Mouse (Mus musculus) limb, embryonic 11.5 days (tissue): ENCODE measurements around the gene Prkce. TPM values are rescaled to one million over a fixed set of nuclear protein-coding genes. Genes with fewer than 3 reads are reported as not detected.

Experiments
- ATAC-seq: fragments of 200-750 bp; cut with Nextera tagmentation; 2 replicates; pipeline ENCODE4 v1.8.0; 2017; ENCODE audit warnings: low read depth; ENCODE audit not compliant: insufficient number of reproducible peaks, low FRiP score, low TSS enrichment
- DNase-seq: peaks from one replicate; pipeline ENCODE4 v3.0.0-alpha.2; 2015; ENCODE audit warnings: low spot score
- H3K27ac ChIP-seq: fragments of 300-500 bp; sonication (generic); replicated peaks from 2 replicates; pipeline ENCODE4 v1.5.1; 2014; ENCODE audit warnings: low read depth, mild to moderate bottlenecking, low read length
- H3K27me3 ChIP-seq: fragments of 300-500 bp; sonication (generic); 2 replicates; pipeline ENCODE4 v1.6.1; 2014; ENCODE audit warnings: mild to moderate bottlenecking, low read length, mixed read lengths; ENCODE audit not compliant: control insufficient read depth, insufficient read depth
- H3K36me3 ChIP-seq: fragments of 300-500 bp; sonication (generic); 2 replicates; pipeline ENCODE4 v1.6.1; 2014; ENCODE audit warnings: mild to moderate bottlenecking, low read length, moderate library complexity, mixed read lengths; ENCODE audit not compliant: control insufficient read depth, insufficient read depth
- H3K4me1 ChIP-seq: fragments of 300-500 bp; sonication (generic); 2 replicates; pipeline ENCODE4 v1.6.1; 2014; ENCODE audit warnings: low read length, mixed read lengths; ENCODE audit not compliant: control insufficient read depth, insufficient read depth
- H3K4me2 ChIP-seq: fragments of 300-500 bp; sonication (generic); 2 replicates; pipeline ENCODE4 v1.6.1; 2014; ENCODE audit warnings: low read depth, mild to moderate bottlenecking, moderate library complexity; ENCODE audit not compliant: severe bottlenecking
- H3K4me3 ChIP-seq: fragments of 300-500 bp; sonication (generic); 2 replicates; pipeline ENCODE4 v1.5.1; 2014; ENCODE audit warnings: low read depth, low read length
- H3K9ac ChIP-seq: fragments of 300-500 bp; sonication (generic); 2 replicates; pipeline ENCODE4 v1.6.1; 2014; ENCODE audit warnings: mild to moderate bottlenecking, low read length
- H3K9me3 ChIP-seq: fragments of 300-500 bp; sonication (generic); 2 replicates; pipeline ENCODE4 v1.6.1; 2016; ENCODE audit warnings: low read length; ENCODE audit not compliant: control insufficient read depth
- WGBS: fragments of 180-500 bp; shearing (Covaris S2); extraction: QIAGEN DNeasy Blood & Tissue Kit; methylation state at CpG from one replicate; pipeline ENCODE4 v1.1.7; 2014; 5-methylcytosine and 5-hydroxymethylcytosine counted together
- polyA plus RNA-seq: library from polyadenylated mRNA; unstranded; fragments of >200 nt; fragmentation: Nextera tagmentation; extraction: Ambion mirVana; gene quantifications from 2 replicates; pipeline ENCODE4 v1.2.1, GENCODE M21; 2014

Prkce gene
- polyA plus RNA-seq, 1 experiment from 2014 or later, result 5.1 TPM

GRCm38 (mm10) chr17:86676909-86677308, 509.3 kb downstream of the Prkce start:
- ATAC-seq (no peak), DNase-seq (no peak)
- Histone ChIP-seq H3K9ac (no peak overlapping the region), H3K4me3 (no peak overlapping the region), H3K4me1 (no peaks in the 10 kb centered on the region), H3K27me3 (no peaks in the 10 kb centered on the region), H3K4me2 (no peak overlapping the region), H3K9me3 (no peaks in the 10 kb centered on the region), H3K36me3 (no peaks in the 10 kb centered on the region), H3K27ac (no peak overlapping the region)
- WGBS, result 63% methylated on average over 4 of the region's 4 CpGs

GRCm38 (mm10) chr17:86685263-86685662, 517.7 kb downstream of the Prkce start:
- WGBS, result 92% methylated on average over 4 of the region's 4 CpGs

GRCm38 (mm10) chr17:86687021-86687420, 519.4 kb downstream of the Prkce start:
- H3K36me3 ChIP-seq, result no peaks in the 10 kb centered on the region
- H3K4me3 ChIP-seq, result no peak overlapping the region
- H3K9ac ChIP-seq, result no peak overlapping the region
- no peak overlapping the region for H3K4me2 ChIP-seq
- WGBS, result 84% methylated on average over 3 of the region's 3 CpGs
- no peaks in the 10 kb centered on the region for H3K9me3 ChIP-seq
- H3K27me3 ChIP-seq, result no peaks in the 10 kb centered on the region
- H3K4me1 ChIP-seq, result no peaks in the 10 kb centered on the region
- H3K27ac ChIP-seq, result no peak overlapping the region
- ATAC-seq (no peak), DNase-seq (no peak)

More at GRCm38 (mm10) chr17:86685263-86685662, 517.7 kb downstream of the Prkce start:
- Histone ChIP-seq H3K27ac (no peak overlapping the region), H3K36me3 (no peaks in the 10 kb centered on the region), H3K4me1 (no peaks in the 10 kb centered on the region), H3K27me3 (no peaks in the 10 kb centered on the region), H3K4me2 (no peak overlapping the region), H3K9ac (no peak overlapping the region), H3K4me3 (no peak overlapping the region), H3K9me3 (no peaks in the 10 kb centered on the region)
- no peak for ATAC-seq
- DNase-seq, result no peak

- 98% methylated on average over 2 of the region's 2 CpGs for WGBS
- Histone ChIP-seq H3K36me3 (no peaks in the 10 kb centered on the region), H3K9ac (no peak overlapping the region), H3K4me2 (no peak overlapping the region), H3K27ac (no peak overlapping the region), H3K27me3 (no peaks in the 10 kb centered on the region), H3K4me1 (no peaks in the 10 kb centered on the region), H3K9me3 (no peaks in the 10 kb centered on the region), H3K4me3 (no peak overlapping the region)
- no peak for DNase-seq
- ATAC-seq, result no peak
Observed at GRCm38 (mm10) chr17:86690871-86691390, 523.3 kb downstream of the Prkce start.

- H3K27ac ChIP-seq, result no peak overlapping the region
- 85% methylated on average over 2 of the region's 2 CpGs for WGBS
- ATAC-seq, result no peak
- H3K9me3 ChIP-seq, result no peaks in the 10 kb centered on the region
- no peaks in the 10 kb centered on the region for H3K4me1 ChIP-seq
- DNase-seq, result no peak
- H3K4me3 ChIP-seq, result no peak overlapping the region
- no peaks in the 10 kb centered on the region for H3K27me3 ChIP-seq
- H3K4me2 ChIP-seq, result no peak overlapping the region
- no peak overlapping the region for H3K9ac ChIP-seq
- no peaks in the 10 kb centered on the region for H3K36me3 ChIP-seq
Observed at GRCm38 (mm10) chr17:86697751-86698150, 530.2 kb downstream of the Prkce start.

- Histone ChIP-seq H3K36me3 (no peaks in the 10 kb centered on the region), H3K4me3 (no peak overlapping the region), H3K9ac (no peak overlapping the region), H3K4me1 (no peaks in the 10 kb centered on the region), H3K9me3 (no peaks in the 10 kb centered on the region), H3K27ac (no peak overlapping the region), H3K27me3 (no peaks in the 10 kb centered on the region), H3K4me2 (no peak overlapping the region)
- no peak for ATAC-seq
- DNase-seq, result no peak
- WGBS, result 77% methylated on average over 4 of the region's 4 CpGs
Observed at GRCm38 (mm10) chr17:86703336-86703735, 535.8 kb downstream of the Prkce start.

GRCm38 (mm10) chr17:86705236-86705635, 537.7 kb downstream of the Prkce start:
- H3K36me3 ChIP-seq, result no peaks in the 10 kb centered on the region
- no peak overlapping the region for H3K27ac ChIP-seq
- no peaks in the 10 kb centered on the region for H3K9me3 ChIP-seq
- WGBS, result 80% methylated on average over 3 of the region's 3 CpGs
- no peak overlapping the region for H3K9ac ChIP-seq
- no peaks in the 10 kb centered on the region for H3K4me1 ChIP-seq
- H3K4me2 ChIP-seq, result no peak overlapping the region
- ATAC-seq (no peak), DNase-seq (no peak)
- H3K27me3 ChIP-seq, result no peaks in the 10 kb centered on the region
- no peak overlapping the region for H3K4me3 ChIP-seq

GRCm38 (mm10) chr17:86706467-86706866, 538.9 kb downstream of the Prkce start:
- H3K9me3 ChIP-seq, result no peaks in the 10 kb centered on the region
- 70% methylated on average over 1 of the region's 1 CpGs for WGBS
- DNase-seq (no peak), ATAC-seq (no peak)
- H3K27ac ChIP-seq, result no peak overlapping the region
- no peaks in the 10 kb centered on the region for H3K36me3 ChIP-seq
- H3K27me3 ChIP-seq, result no peaks in the 10 kb centered on the region
- H3K4me3 ChIP-seq, result no peak overlapping the region
- H3K4me2 ChIP-seq, result no peak overlapping the region
- H3K4me1 ChIP-seq, result no peaks in the 10 kb centered on the region
- no peak overlapping the region for H3K9ac ChIP-seq
